Mouse (Mus musculus) inflammation-experienced regulatory T-cells, adult 16 weeks (primary cell): ENCODE data around the gene Cpn2. TPM values are rescaled to one million over a fixed set of nuclear protein-coding genes. Genes with fewer than 3 reads are reported as not detected.

ENCODE experiments used
- polyA plus RNA-seq: library from polyadenylated mRNA; unstranded; fragments of 100-300 nt; shearing (Covaris generic); gene quantifications from one replicate; pipeline ENCODE4 v1.2.1, GENCODE M21; 2017

The Cpn2 gene
- polyA plus RNA-seq: not detected

DNA sequence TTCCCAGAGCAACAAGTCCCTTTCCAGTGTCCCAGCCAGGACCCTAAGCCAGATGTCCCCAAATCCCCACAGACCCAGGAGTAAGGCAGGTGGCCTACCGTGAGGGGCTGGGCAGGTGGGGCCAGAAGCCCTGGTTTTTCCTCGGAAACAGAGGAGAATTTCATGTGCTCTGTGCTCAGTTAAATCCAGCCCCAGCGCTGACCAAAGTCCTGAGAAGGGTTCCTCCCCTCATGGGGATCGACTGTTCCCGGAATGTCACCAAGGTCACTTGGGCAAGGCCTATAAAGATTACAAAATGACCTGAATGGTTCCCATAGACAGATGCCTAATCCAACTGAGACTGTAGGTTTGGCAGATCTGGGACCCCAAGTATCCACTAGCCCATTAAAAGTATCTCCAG, at the start of gene Cpn2:
TSS of gene Cpn2 (minus strand) at position 141 of the 400 bp plus-strand sequence.

GRCm38 (mm10) chr16:30310647-30311046, 43.3 kb upstream of the Cpn2 start, which contains the start of gene Gp5:
TSS of gene Gp5 (minus strand) at chr16:30310779.

DNA sequence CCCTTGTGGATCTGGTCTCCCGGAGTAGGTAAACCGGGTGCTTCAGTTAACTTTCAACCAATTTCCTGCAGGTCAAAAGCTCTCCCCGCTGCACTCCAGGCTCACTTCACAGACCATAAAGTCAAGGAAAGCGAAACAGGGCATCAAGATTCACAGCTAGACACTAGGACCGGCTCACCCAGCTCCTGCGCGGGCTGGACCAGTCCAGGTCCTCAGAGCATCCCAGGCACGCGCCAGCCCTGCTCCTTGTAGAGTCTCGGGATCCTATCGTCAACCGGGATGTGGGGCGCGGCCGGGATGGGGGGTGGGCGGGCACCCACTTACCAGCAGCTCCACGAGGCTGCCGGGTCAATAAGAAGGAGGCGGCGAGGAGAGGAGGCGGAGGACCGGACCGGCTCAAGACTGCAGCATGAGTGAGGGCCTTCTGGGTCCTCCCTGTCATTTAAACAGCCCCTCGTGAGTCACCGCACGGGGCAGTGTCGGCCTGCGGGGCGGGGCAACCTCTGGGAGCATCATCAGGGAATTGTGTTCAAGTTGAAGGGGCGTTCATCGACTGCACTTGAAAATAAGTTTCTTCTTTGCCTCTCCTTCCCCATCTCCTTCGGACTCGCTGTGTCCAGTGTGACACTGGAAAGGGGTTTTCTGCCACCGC, 15.7 kb upstream of the Cpn2 start, which contains the start of gene Lrrc15:
TSS of gene Lrrc15 (minus strand) at position 413 of the 652 bp plus-strand sequence.

Other genes with a start within 250 kb of the Cpn2 start
- not detected for gene Hes1, start 203.1 kb downstream of the Cpn2 start, polyA plus RNA-seq
- gene Lrrc15, start 15.8 kb upstream of the Cpn2 start, polyA plus RNA-seq: not detected
- not detected for gene Gp5, start 43.3 kb upstream of the Cpn2 start, polyA plus RNA-seq
- gene Atp13a3, start 138.5 kb upstream of the Cpn2 start, polyA plus RNA-seq: 6.9 TPM